ENCODE assay signal across 8 mouse cellular contexts in genomic region chr8:11003917-11004470, GRCm38 (mm10). TPM values are rescaled to one million over a fixed set of nuclear protein-coding genes. Genes with fewer than 3 reads are reported as not detected.
DNase-seq lines count a peak whose midpoint lies in the region; ATAC-seq and TF ChIP-seq lines count a peak whose summit lies in the region.

No protein-coding gene starts in this region.

- DNase-seq in adrenal gland, postnatal 14 days, result peak; percentile 22
- DNase-seq in adrenal gland, postnatal 25 days, result no peak
- peak; percentile 17 for DNase-seq in retina, postnatal 1 day
- no peak for DNase-seq in retina, embryonic 14.5 days (ENCODE audit: low spot score)
- DNase-seq in limb, embryonic 14.5 days (ENCODE audit: low spot score), result no peak
- DNase-seq in spleen, postnatal 10 days (ENCODE audit: low spot score in 2 of 2), result no peak

- ATAC-seq in limb, embryonic 14.5 days (ENCODE audit: low FRiP score, low read depth), result no peak
- no peak for ATAC-seq in stomach, embryonic 15.5 days (ENCODE audit: insufficient read depth, low FRiP score, low read depth)
- no peak for ATAC-seq in erythroid progenitor cell, adult 5-6 weeks (replicated peaks; ENCODE audit: low FRiP score, poor library complexity, severe bottlenecking)

- H3K4me2 ChIP-seq in limb, embryonic 14.5 days (replicated peaks; ENCODE audit: low read depth, low read length, severe bottlenecking), result peak overlapping the region; percentile 94
- peak overlapping the region; percentile 93 for H3K4me2 ChIP-seq in stomach, embryonic 15.5 days

- H3K4me3 ChIP-seq in limb, embryonic 14.5 days (replicated peaks; ENCODE audit: low read length), result peak overlapping the region; percentile 90
- H3K4me3 ChIP-seq in stomach, embryonic 15.5 days (replicated peaks), result peak overlapping the region; percentile 74

- no peak for TF ChIP-seq POLR2A in limb, embryonic 14.5 days (IDR thresholded peaks at IDR 0.05; ENCODE audit: borderline replicate concordance, extremely low read depth, insufficient read depth, insufficient read length)

- H3K4me1 ChIP-seq in limb, embryonic 14.5 days (ENCODE audit: control insufficient read depth, insufficient read depth, low read length), result peaks cover 68% of the 10 kb centered on the region
- peaks cover 71% of the 10 kb centered on the region for H3K4me1 ChIP-seq in stomach, embryonic 15.5 days

- 0 out of 2 replicates have a peak overlapping the region, but pooled peaks have one; percentile 21 for H3K27ac ChIP-seq in limb, embryonic 14.5 days (replicated peaks; ENCODE audit: low read depth, low read length)
- no peak overlapping the region for H3K27ac ChIP-seq in stomach, embryonic 15.5 days

- H3K36me3 ChIP-seq in limb, embryonic 14.5 days (ENCODE audit: control insufficient read depth, insufficient read depth, low read length), result peaks cover 22% of the 10 kb centered on the region
- no peaks in the 10 kb centered on the region for H3K36me3 ChIP-seq in stomach, embryonic 15.5 days

- H3K9me3 ChIP-seq in limb, embryonic 14.5 days (ENCODE audit: control insufficient read depth, low read length), result no peaks in the 10 kb centered on the region
- H3K9me3 ChIP-seq in stomach, embryonic 15.5 days, result no peaks in the 10 kb centered on the region

- 36% methylated on average over 7 of the region's 7 CpGs for WGBS in limb, embryonic 14.5 days
- WGBS in stomach, embryonic 15.5 days, result 32% methylated on average over 7 of the region's 7 CpGs

- no peaks in the 10 kb centered on the region for H3K27me3 ChIP-seq in limb, embryonic 14.5 days (ENCODE audit: control insufficient read depth, insufficient read depth, low read length)
- H3K27me3 ChIP-seq in stomach, embryonic 15.5 days (replicated peaks), result no peaks in the 10 kb centered on the region

- H3K9ac ChIP-seq in limb, embryonic 14.5 days (ENCODE audit: low read depth, low read length, severe bottlenecking), result peak overlapping the region; percentile 91
- H3K9ac ChIP-seq in stomach, embryonic 15.5 days, result peak overlapping the region; percentile 16; the same call in 1 of the 2 replicates

RNA-seq across cellular contexts. Expression of gene Irs2, which starts 4.3 kb away (rescaled TPM):
- 28.2 and 49.7 TPM in 2 replicates for total RNA-seq in adrenal gland, postnatal 14 days (2021)
- total RNA-seq in adrenal gland, postnatal 25 days (2021), result 22.1 and 23.0 TPM in 2 replicates
- polyA plus RNA-seq in limb, embryonic 14.5 days (2012; rRNA removed), result 14.4 and 21.3 TPM in 2 replicates
- 9.7 and 11.8 TPM in 2 replicates for polyA plus RNA-seq in limb, embryonic 14.5 days (2014; fragmentation: Nextera tagmentation; extraction: Ambion mirVana)
- polyA plus RNA-seq in stomach, embryonic 15.5 days (2015; fragmentation: Nextera tagmentation; extraction: Ambion mirVana), result 7.1 and 7.2 TPM in 2 replicates
- 13.4 and 14.1 TPM in 2 replicates for total RNA-seq in erythroid progenitor cell, adult 5-6 weeks (2015; ENCODE audit: low replicate concordance)
- 6.8 and 9.2 TPM in 2 replicates for total RNA-seq in erythroid progenitor cell, adult 5-6 weeks (2017; ENCODE audit: low replicate concordance)

Comparison
In these comparisons a context has a peak if more than half of its experiments do, and no peak if none do; other contexts are left out.
1. DNase-seq: peak in adrenal gland, postnatal 14 days (single experiment) and retina, postnatal 1 day (single experiment); none in adrenal gland, postnatal 25 days (single experiment), retina, embryonic 14.5 days (single experiment), limb, embryonic 14.5 days (single experiment) and spleen, postnatal 10 days (0 of 2).